ENCODE assay signal across 15 mouse cellular contexts in genomic region chr5:34885250-34885649, GRCm38 (mm10). TPM values are rescaled to one million over a fixed set of nuclear protein-coding genes. Genes with fewer than 3 reads are reported as not detected.
A peak's percentile ranks its signal among the peaks of the same experiment; 100 is the strongest.
DNase-seq lines count a peak whose midpoint lies in the region; ATAC-seq and TF ChIP-seq lines count a peak whose summit lies in the region.
"Had no signal": no experiment of that assay in that cellular context is flagged by ENCODE, and none has a peak within 500 bp of the region (broad histone marks: within the 10 kb centered on the region; RNA-seq: fewer than 3 reads in every experiment).

No protein-coding gene starts in this region.

- peaks cover 5% of the 10 kb centered on the region; the same call in 1 of the 2 replicates for H3K4me1 ChIP-seq in liver, postnatal 0 days (ENCODE audit: insufficient read depth)
- no peaks in the 10 kb centered on the region for H3K4me1 ChIP-seq in embryonic fibroblast, embryonic 13.5 days (ENCODE audit: control insufficient read depth, insufficient read depth, low read length)
- H3K4me1 ChIP-seq: embryonic facial prominence, embryonic 12.5 days; forebrain, embryonic 13.5 days; heart, embryonic 15.5 days had no signal

- WGBS in liver, postnatal 0 days (ENCODE audit: insufficient replicate concordance): 78% methylated on average over 3 of the region's 3 CpGs

- H3K4me2 ChIP-seq in liver, postnatal 0 days (ENCODE audit: low read depth, low read length): no peak overlapping the region
- H3K4me2 ChIP-seq: embryonic facial prominence, embryonic 12.5 days; forebrain, embryonic 13.5 days; heart, embryonic 15.5 days had no signal

- H3K27ac ChIP-seq in liver, postnatal 0 days (ENCODE audit: low read depth): no peak overlapping the region
- no peak overlapping the region for H3K27ac ChIP-seq in embryonic fibroblast, embryonic 13.5 days (ENCODE audit: insufficient read depth, low read length)
- H3K27ac ChIP-seq: embryonic facial prominence, embryonic 12.5 days; forebrain, embryonic 13.5 days; heart, embryonic 15.5 days had no signal

- no peak overlapping the region for H3K4me3 ChIP-seq in liver, postnatal 0 days (ENCODE audit: low read depth, low read length)
- no peak overlapping the region for H3K4me3 ChIP-seq in embryonic fibroblast, embryonic 13.5 days (ENCODE audit: insufficient read depth, low read length)
- H3K4me3 ChIP-seq: embryonic facial prominence, embryonic 12.5 days; forebrain, embryonic 13.5 days; heart, embryonic 15.5 days had no signal

- TF ChIP-seq POLR2A in embryonic fibroblast, embryonic 13.5 days (IDR thresholded peaks at IDR 0.05; ENCODE audit: low read depth, low read length): no peak

- H3K9ac ChIP-seq in liver, postnatal 0 days (replicated peaks): no peak overlapping the region
- H3K9ac ChIP-seq: embryonic facial prominence, embryonic 12.5 days; forebrain, embryonic 13.5 days; heart, embryonic 15.5 days had no signal

- peak; percentile 59 for TF ChIP-seq CTCF in liver, postnatal 0 days (IDR thresholded peaks at IDR 0.05; ENCODE audit: low read depth)
- peak; percentile 29; the same call in 1 of the 2 replicates for TF ChIP-seq CTCF in embryonic fibroblast, embryonic 13.5 days (IDR thresholded peaks at IDR 0.05; ENCODE audit: borderline replicate concordance, insufficient read depth, low read length)

- peak; percentile 34 for DNase-seq in heart, adult 11 months
- no peak for DNase-seq in heart, postnatal 4 days
- DNase-seq in liver, postnatal 0 days: no peak
- no peak for DNase-seq in liver
- peak; percentile 7 for DNase-seq in ES-CJ7 (ENCODE audit: low read depth, low spot score)
- no peak for DNase-seq in gastrocnemius, postnatal 4 days (ENCODE audit: low spot score in 2 of 2)
- no peak for DNase-seq in ovary, postnatal 14 days (ENCODE audit: low spot score)
- DNase-seq: cerebellum, adult 18-20 months; kidney, postnatal 36 days had no signal

- H3K9me3 ChIP-seq in liver, postnatal 0 days (ENCODE audit: low read length): no peaks in the 10 kb centered on the region
- H3K9me3 ChIP-seq: embryonic facial prominence, embryonic 12.5 days; forebrain, embryonic 13.5 days; G1E; heart, embryonic 15.5 days had no signal

- H3K27me3 ChIP-seq in liver, postnatal 0 days (ENCODE audit: insufficient read depth, low read length): no peaks in the 10 kb centered on the region
- H3K27me3 ChIP-seq: embryonic facial prominence, embryonic 12.5 days; forebrain, embryonic 13.5 days; heart, embryonic 15.5 days had no signal

- peaks cover 64% of the 10 kb centered on the region for H3K36me3 ChIP-seq in liver, postnatal 0 days (replicated peaks; ENCODE audit: insufficient read depth, low read length)

- no peak for ATAC-seq in liver, postnatal 0 days
- ATAC-seq: forebrain, embryonic 13.5 days had no signal

- no peak for TF ChIP-seq EP300 in liver, postnatal 0 days (IDR thresholded peaks at IDR 0.05; ENCODE audit: low read depth)

RNA-seq across cellular contexts. Expression of gene Msantd1, which starts 22.6 kb away (rescaled TPM):
- total RNA-seq in heart, postnatal 4 days (2021): under 1 TPM; 0.19 to 0.90 TPM
- 0.05 and 0.22 TPM in 2 replicates for polyA plus RNA-seq in liver, postnatal 0 days (2015; fragmentation: Nextera tagmentation; extraction: Ambion mirVana)
- 1.2 and 1.4 TPM in 2 replicates for polyA plus RNA-seq in embryonic fibroblast, embryonic 13.5 days (2011; ENCODE audit: insufficient read length, low read depth, missing spikeins)
- total RNA-seq in gastrocnemius, postnatal 4 days (2021): 1 to 10 TPM in 1 of 2 experiments, under 1 TPM in 1; 0.93 to 1.5 TPM
- total RNA-seq: monocyte, adult 5-6 weeks had no signal
- polyA plus RNA-seq: heart, embryonic 15.5 days had no signal

Comparison
In these comparisons a context has a peak if more than half of its experiments do, and no peak if none do; other contexts are left out.
1. DNase-seq: peak in heart, adult 11 months (single experiment) and ES-CJ7 (single experiment); none in heart, postnatal 4 days (single experiment), liver, postnatal 0 days (single experiment), liver (single experiment), gastrocnemius, postnatal 4 days (0 of 2) and ovary, postnatal 14 days (single experiment).